Mouse (Mus musculus): ENCODE measurements around the gene Sept6.

DNA sequence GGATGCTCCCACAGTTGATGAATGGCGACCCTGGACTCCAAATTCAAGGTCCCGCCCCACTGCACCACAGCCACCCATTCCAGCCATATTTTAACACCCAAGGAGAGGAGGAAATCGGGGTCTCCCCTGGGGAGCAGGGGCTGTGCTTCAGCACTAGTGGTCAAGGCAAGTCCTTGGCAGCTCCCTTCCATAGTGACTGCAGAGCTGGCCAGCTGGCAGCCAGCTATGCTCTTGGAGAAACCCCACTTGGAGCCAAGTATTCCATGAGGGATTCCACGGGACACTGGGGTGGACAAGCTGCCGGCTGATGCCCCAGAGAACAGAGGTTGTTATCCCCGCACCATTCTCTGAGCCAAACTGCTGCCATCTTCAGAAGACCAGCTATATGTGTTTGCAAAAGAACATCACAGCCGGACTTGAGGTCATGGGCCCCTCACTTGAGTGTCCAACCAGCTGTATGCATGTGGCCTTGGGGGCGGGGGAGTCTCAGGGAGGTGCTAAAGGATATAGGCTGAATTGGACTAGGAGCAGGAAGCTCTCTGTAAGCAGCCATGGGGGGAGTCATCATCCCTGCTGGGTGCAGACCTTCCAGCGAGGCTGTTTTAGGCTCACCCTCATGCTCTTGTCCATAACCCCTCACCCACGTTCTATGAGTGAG lies 32.2 kb upstream of the Sept6 start:
- TF ChIP-seq CTCF (IDR thresholded peaks at IDR 0.05; ENCODE audit: extremely low read depth, insufficient read depth, insufficient read length, insufficient replicate concordance) (no peak), POLR2A (IDR thresholded peaks at IDR 0.05; ENCODE audit: low read depth, low read length) (no peak)

Measured in spleen, adult 2 months (tissue).